Mouse (Mus musculus) effector memory CD4-positive, alpha-beta T cell, adult 7 months (primary cell): Measurements from ENCODE around the gene Tmem92. TPM values are rescaled to one million over a fixed set of nuclear protein-coding genes. Genes with fewer than 3 reads are reported as not detected.

ENCODE experiments used
- polyA plus RNA-seq: library from polyadenylated mRNA; unstranded; fragments of 100-300 nt; shearing (Covaris generic); gene quantifications from one replicate; pipeline ENCODE4 v1.2.1, GENCODE M21; 2017

Gene Tmem92
- not detected for polyA plus RNA-seq

DNA sequence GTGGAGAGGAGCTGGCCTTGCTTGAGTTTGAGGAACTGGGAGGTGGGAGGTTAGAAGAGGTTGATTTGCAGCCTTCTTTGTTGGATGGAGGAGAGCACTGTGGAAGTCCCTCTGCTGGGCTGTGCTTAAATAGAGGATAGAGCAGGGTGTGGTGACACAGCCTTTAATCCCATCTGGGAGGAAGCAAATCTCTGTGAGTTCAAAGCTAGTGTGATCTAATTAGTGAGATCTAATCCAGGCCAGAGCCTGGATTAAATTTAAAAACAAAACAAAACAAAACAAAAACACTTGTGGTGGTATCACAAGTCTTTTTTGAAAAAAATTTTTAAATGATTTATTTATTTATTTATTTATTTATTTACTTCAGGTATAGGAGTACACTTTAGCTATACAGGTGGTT lies at the start of gene Tmem92:
TSS of gene Tmem92 (minus strand) at position 101 of the 400 bp plus-strand sequence.

GRCm38 (mm10) chr11:94741732-94742272 lies 40.7 kb downstream of the Tmem92 start, which contains the start of gene Cdc34b:
Gene Cdc34b, plus strand, starts transcription at chr11:94741782.

Other genes with a start within 250 kb of the Tmem92 start
- 1.4 TPM for gene Rsad1, start 233.4 kb downstream of the Tmem92 start, polyA plus RNA-seq
- gene Chad, start 217.7 kb downstream of the Tmem92 start, polyA plus RNA-seq, result 0.30 TPM
- gene Acsf2, start 180.8 kb downstream of the Tmem92 start, polyA plus RNA-seq, result 8.7 TPM
- 89.6 TPM for gene Lrrc59, start 152.9 kb downstream of the Tmem92 start, polyA plus RNA-seq
- gene Mrpl27, start 128.9 kb downstream of the Tmem92 start, polyA plus RNA-seq, result 34.1 TPM
- 0.82 TPM for gene Eme1, start 128.7 kb downstream of the Tmem92 start, polyA plus RNA-seq
- 50.4 TPM for gene Xylt2, start 105.2 kb downstream of the Tmem92 start, polyA plus RNA-seq
- not detected for gene Gm11541, start 78.2 kb downstream of the Tmem92 start, polyA plus RNA-seq
- gene Cdc34b, start 40.9 kb downstream of the Tmem92 start, polyA plus RNA-seq, result not detected
- gene Col1a1, start 153.5 kb upstream of the Tmem92 start, polyA plus RNA-seq, result 0.44 TPM
- gene Hils1, start 184.9 kb upstream of the Tmem92 start, polyA plus RNA-seq, result not detected
- not detected for gene Sgca, start 193.6 kb upstream of the Tmem92 start, polyA plus RNA-seq
- 8.0 TPM for gene Ppp1r9b, start 208.3 kb upstream of the Tmem92 start, polyA plus RNA-seq
- not detected for gene Samd14, start 227.2 kb upstream of the Tmem92 start, polyA plus RNA-seq